Mouse (Mus musculus) bone marrow, adult 2 months (tissue): ENCODE measurements around the gene Serpina1d.
"Not testable (repeated sequence)": the region's sequence is repeated elsewhere in the genome, so short reads cannot be mapped to it uniquely, and the experiment has no call there.

Experiments used
- CTCF ChIP-seq: fragments of 200-500 bp; IDR thresholded peaks from 2 replicates; pipeline ENCODE4 v1.5.1; 2011; ENCODE audit warnings: low read length, control low read depth; ENCODE audit not compliant: control insufficient read depth, insufficient read depth
- POLR2A ChIP-seq: fragments of 200-500 bp; IDR thresholded peaks from 2 replicates; pipeline ENCODE4 v1.6.1; 2011; ENCODE audit warnings: low read depth, mild to moderate bottlenecking, control low read depth, low read length, borderline replicate concordance; ENCODE audit not compliant: control insufficient read depth

- not testable (repeated sequence) for TF ChIP-seq CTCF, POLR2A
These were observed 27.4 kb downstream of the Serpina1d start for GRCm38 (mm10) chr12:103745957-103746356.
